Mouse (Mus musculus) forebrain, embryonic 11.5 days (tissue): ENCODE results near the gene Slc22a14. TPM values are rescaled to one million over a fixed set of nuclear protein-coding genes. Genes with fewer than 3 reads are reported as not detected.

Source experiments
- ATAC-seq: fragments of 200-750 bp; cut with Nextera tagmentation; replicated peaks from 2 replicates; pipeline ENCODE4 v1.8.0; 2017; ENCODE audit warnings: moderate TSS enrichment; ENCODE audit not compliant: low FRiP score
- DNase-seq: peaks from one replicate; pipeline ENCODE4 v3.0.0-alpha.2; 2017; ENCODE audit warnings: low spot score
- H3K27ac ChIP-seq: fragments of 300-500 bp; sonication (generic); 2 replicates; pipeline ENCODE4 v1.5.1; 2014; ENCODE audit warnings: low read depth, low read length
- H3K27me3 ChIP-seq: fragments of 300-500 bp; sonication (generic); 2 replicates; pipeline ENCODE4 v1.6.1; 2014; ENCODE audit warnings: mild to moderate bottlenecking, low read length, mixed read lengths; ENCODE audit not compliant: control insufficient read depth, insufficient read depth
- H3K36me3 ChIP-seq: fragments of 300-500 bp; sonication (generic); 2 replicates; pipeline ENCODE4 v1.6.1; 2014; ENCODE audit warnings: mild to moderate bottlenecking, low read length, moderate library complexity, mixed read lengths; ENCODE audit not compliant: control insufficient read depth, insufficient read depth
- H3K4me1 ChIP-seq: fragments of 300-500 bp; sonication (generic); replicated peaks from 2 replicates; pipeline ENCODE4 v1.6.1; 2014; ENCODE audit warnings: low read length, mixed read lengths; ENCODE audit not compliant: control insufficient read depth, insufficient read depth
- H3K4me2 ChIP-seq: fragments of 300-500 bp; sonication (generic); 2 replicates; pipeline ENCODE4 v1.6.1; 2014; ENCODE audit warnings: low read depth, mild to moderate bottlenecking, low read length, moderate library complexity, mixed read lengths; ENCODE audit not compliant: severe bottlenecking
- H3K4me3 ChIP-seq: fragments of 300-500 bp; sonication (generic); 2 replicates; pipeline ENCODE4 v1.5.1; 2014; ENCODE audit warnings: low read depth, low read length
- H3K9ac ChIP-seq: fragments of 300-500 bp; sonication (generic); 2 replicates; pipeline ENCODE4 v1.6.1; 2014; ENCODE audit warnings: low read length
- H3K9me3 ChIP-seq: fragments of 300-500 bp; sonication (generic); 2 replicates; pipeline ENCODE4 v1.6.1; 2016; ENCODE audit warnings: low read length, mixed read lengths; ENCODE audit not compliant: control insufficient read depth
- WGBS: fragments of 180-500 bp; shearing (Covaris S2); extraction: QIAGEN DNeasy Blood & Tissue Kit; methylation state at CpG from one replicate; pipeline ENCODE4 v1.1.7; 2014; 5-methylcytosine and 5-hydroxymethylcytosine counted together
- polyA plus RNA-seq: library from polyadenylated mRNA; unstranded; fragments of >200 nt; fragmentation: Nextera tagmentation; extraction: Ambion mirVana; gene quantifications from 2 replicates; pipeline ENCODE4 v1.2.1, GENCODE M21; 2014

Gene Slc22a14
- polyA plus RNA-seq, 1 experiment from 2014 or later, result not detected

DNA sequence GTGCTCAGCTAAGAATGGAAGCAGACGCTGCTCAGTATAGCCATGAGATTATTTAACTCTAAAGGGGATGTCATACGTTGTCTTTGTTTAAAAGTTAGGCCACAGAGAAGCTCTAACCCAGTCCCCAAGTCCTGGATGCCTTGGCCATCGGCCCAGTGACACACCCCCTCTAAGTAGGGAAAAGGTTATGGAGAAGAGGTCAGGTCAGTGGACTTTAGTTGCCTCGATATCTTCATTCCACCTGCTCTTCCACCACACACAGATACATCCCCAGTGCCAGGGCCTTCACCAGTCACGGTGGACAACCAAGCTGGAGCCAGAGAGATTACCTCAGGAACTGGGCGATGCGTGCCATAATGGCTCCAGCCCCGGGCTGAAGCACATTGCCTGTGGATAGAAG, 209.9 kb downstream of the Slc22a14 start:
- DNase-seq (no peak), ATAC-seq (no peak)
- H3K27me3 ChIP-seq, result peaks cover 3% of the 10 kb centered on the region; the same call in 1 of the 2 replicates
- 85% methylated on average over 8 of the region's 8 CpGs for WGBS
- no peaks in the 10 kb centered on the region for H3K9me3 ChIP-seq
- H3K27ac ChIP-seq, result no peak overlapping the region
- no peaks in the 10 kb centered on the region for H3K4me1 ChIP-seq
- H3K4me3 ChIP-seq, result no peak overlapping the region
- H3K4me2 ChIP-seq, result no peak overlapping the region
- H3K9ac ChIP-seq, result no peak overlapping the region
- H3K36me3 ChIP-seq, result no peaks in the 10 kb centered on the region

DNA sequence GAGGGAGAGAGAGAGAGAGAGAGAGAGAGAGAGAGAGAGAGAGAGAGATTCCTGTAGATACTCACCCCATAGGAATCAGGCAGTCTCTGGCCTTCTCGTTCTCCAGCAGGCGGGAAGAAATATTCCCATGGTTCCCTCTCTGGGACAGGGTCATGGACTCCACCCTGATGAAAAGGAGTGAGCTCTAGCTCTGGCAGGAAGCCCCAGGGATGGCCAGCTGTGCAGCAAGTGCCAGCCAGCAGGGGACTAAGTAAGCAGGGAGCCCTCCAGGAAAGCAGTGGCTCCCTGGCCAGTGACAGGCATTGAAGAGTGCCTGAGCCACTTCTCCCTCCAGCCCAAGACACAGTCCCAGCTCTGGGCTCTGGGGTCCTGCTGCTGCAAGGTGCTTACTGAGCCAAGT, 213.6 kb downstream of the Slc22a14 start:
- Histone ChIP-seq H3K9ac (no peak overlapping the region), H3K27me3 (peaks cover 3% of the 10 kb centered on the region; the same call in 1 of the 2 replicates), H3K4me2 (no peak overlapping the region), H3K4me3 (no peak overlapping the region), H3K27ac (no peak overlapping the region), H3K9me3 (no peaks in the 10 kb centered on the region), H3K4me1 (no peaks in the 10 kb centered on the region), H3K36me3 (no peaks in the 10 kb centered on the region)
- no peak for ATAC-seq
- DNase-seq, result no peak
- 70% methylated on average over 2 of the region's 2 CpGs for WGBS

DNA sequence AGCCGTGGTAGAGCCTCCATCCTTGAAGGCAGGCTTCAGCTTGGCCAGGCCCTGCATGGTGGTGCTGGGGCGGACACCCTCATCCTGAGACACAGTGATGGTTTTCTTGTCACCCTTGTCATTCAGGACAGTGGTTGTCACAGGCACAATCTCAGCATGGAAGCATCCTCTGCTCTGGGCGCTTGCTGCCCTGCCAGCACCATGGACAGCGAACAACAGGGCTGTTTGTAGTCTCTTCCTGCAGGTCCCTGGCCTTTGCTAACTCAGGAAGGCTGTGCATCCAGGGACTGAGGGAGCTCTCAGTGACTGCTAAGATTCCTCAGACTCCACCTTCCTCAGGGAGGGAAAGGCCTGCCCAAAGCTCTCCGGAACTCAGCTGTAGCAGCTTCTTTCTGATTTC, 215.8 kb downstream of the Slc22a14 start:
- no peaks in the 10 kb centered on the region for H3K36me3 ChIP-seq
- H3K9me3 ChIP-seq, result no peaks in the 10 kb centered on the region
- ATAC-seq (no peak), DNase-seq (peak; percentile 81)
- H3K9ac ChIP-seq, result no peak overlapping the region
- no peak overlapping the region for H3K27ac ChIP-seq
- H3K4me2 ChIP-seq, result no peak overlapping the region
- no peaks in the 10 kb centered on the region for H3K27me3 ChIP-seq
- no peaks in the 10 kb centered on the region for H3K4me1 ChIP-seq
- no peak overlapping the region for H3K4me3 ChIP-seq
- 30% methylated on average over 5 of the region's 5 CpGs for WGBS

GRCm38 (mm10) chr9:119146098-119146770, 219.1 kb downstream of the Slc22a14 start:
- Histone ChIP-seq H3K4me1 (no peaks in the 10 kb centered on the region), H3K9me3 (no peaks in the 10 kb centered on the region)

GRCm38 (mm10) chr9:119145638-119146037, 219.7 kb downstream of the Slc22a14 start:
- Histone ChIP-seq H3K36me3 (no peaks in the 10 kb centered on the region), H3K4me1 (no peaks in the 10 kb centered on the region), H3K4me2 (no peak overlapping the region), H3K27me3 (no peaks in the 10 kb centered on the region), H3K9me3 (no peaks in the 10 kb centered on the region), H3K4me3 (no peak overlapping the region), H3K9ac (no peak overlapping the region), H3K27ac (no peak overlapping the region)
- ATAC-seq, result no peak
- no peak for DNase-seq
- WGBS, result 53% methylated on average over 6 of the region's 6 CpGs

More at GRCm38 (mm10) chr9:119146098-119146770, 219.1 kb downstream of the Slc22a14 start:
- Histone ChIP-seq H3K36me3 (no peaks in the 10 kb centered on the region), H3K4me3 (no peak overlapping the region), H3K9ac (no peak overlapping the region), H3K27me3 (no peaks in the 10 kb centered on the region), H3K4me2 (no peak overlapping the region), H3K27ac (no peak overlapping the region)
- WGBS, result 81% methylated on average over 13 of the region's 13 CpGs
- DNase-seq, result no peak
- no peak for ATAC-seq

GRCm38 (mm10) chr9:119145137-119145536, 220.2 kb downstream of the Slc22a14 start:
- 54% methylated on average over 10 of the region's 10 CpGs for WGBS
- Histone ChIP-seq H3K36me3 (no peaks in the 10 kb centered on the region), H3K27me3 (no peaks in the 10 kb centered on the region), H3K9ac (no peak overlapping the region), H3K9me3 (no peaks in the 10 kb centered on the region), H3K4me3 (no peak overlapping the region), H3K4me1 (no peaks in the 10 kb centered on the region), H3K4me2 (no peak overlapping the region), H3K27ac (no peak overlapping the region)
- ATAC-seq (no peak), DNase-seq (no peak)

DNA sequence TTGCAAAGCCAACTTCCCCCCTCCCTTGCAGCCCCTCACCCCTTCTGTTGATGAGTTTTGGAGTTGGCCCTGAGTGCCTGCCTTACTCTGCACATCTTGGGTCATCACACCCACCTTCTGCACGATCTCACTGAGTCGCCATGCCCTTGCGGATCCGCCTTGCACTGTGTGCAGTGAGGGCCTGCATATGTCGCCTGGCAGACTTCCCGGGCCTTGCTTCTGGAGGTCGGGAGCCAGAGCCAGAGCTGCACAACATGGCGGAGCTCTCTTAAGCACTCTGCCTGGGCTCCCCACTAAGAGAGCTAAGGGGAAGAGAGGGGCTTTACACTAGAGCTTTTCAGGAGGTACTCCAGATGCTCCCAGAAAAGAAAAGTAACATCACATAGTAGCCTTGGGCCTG, 220.7 kb downstream of the Slc22a14 start:
- no peaks in the 10 kb centered on the region for H3K36me3 ChIP-seq
- no peaks in the 10 kb centered on the region for H3K4me1 ChIP-seq
- no peaks in the 10 kb centered on the region for H3K27me3 ChIP-seq
- H3K4me2 ChIP-seq, result no peak overlapping the region
- WGBS, result 87% methylated on average over 8 of the region's 8 CpGs
- H3K9me3 ChIP-seq, result no peaks in the 10 kb centered on the region
- DNase-seq (no peak), ATAC-seq (no peak)
- no peak overlapping the region for H3K27ac ChIP-seq
- H3K9ac ChIP-seq, result no peak overlapping the region
- no peak overlapping the region for H3K4me3 ChIP-seq

GRCm38 (mm10) chr9:119143372-119143771, 222.0 kb downstream of the Slc22a14 start:
- no peak for DNase-seq
- Histone ChIP-seq H3K27me3 (no peaks in the 10 kb centered on the region), H3K9me3 (no peaks in the 10 kb centered on the region), H3K4me2 (no peak overlapping the region), H3K9ac (no peak overlapping the region), H3K4me3 (no peak overlapping the region), H3K4me1 (no peaks in the 10 kb centered on the region), H3K36me3 (no peaks in the 10 kb centered on the region), H3K27ac (no peak overlapping the region)
- no peak for ATAC-seq
- 75% methylated on average over 9 of the region's 9 CpGs for WGBS

- no peak overlapping the region for H3K4me2 ChIP-seq
- H3K4me1 ChIP-seq, result no peaks in the 10 kb centered on the region
- 83% methylated on average over 5 of the region's 5 CpGs for WGBS
- H3K9me3 ChIP-seq, result no peaks in the 10 kb centered on the region
- DNase-seq, result no peak
- H3K27me3 ChIP-seq, result no peaks in the 10 kb centered on the region
- H3K36me3 ChIP-seq, result no peaks in the 10 kb centered on the region
- ATAC-seq, result no peak
- no peak overlapping the region for H3K4me3 ChIP-seq
- H3K27ac ChIP-seq, result no peak overlapping the region
- no peak overlapping the region for H3K9ac ChIP-seq
Measured at GRCm38 (mm10) chr9:119142066-119142465, 223.3 kb downstream of the Slc22a14 start.
